Mouse (Mus musculus) embryonic facial prominence, embryonic 14.5 days (tissue): ENCODE measurements around the gene Dnm3. TPM values are rescaled to one million over a fixed set of nuclear protein-coding genes. Genes with fewer than 3 reads are reported as not detected.

Source experiments
- ATAC-seq: fragments of 200-750 bp; cut with Nextera tagmentation; 2 replicates; pipeline ENCODE4 v1.8.0; 2017; ENCODE audit warnings: low read depth, moderate number of reproducible peaks, moderate TSS enrichment
- DNase-seq: peaks from one replicate; pipeline ENCODE4 v3.0.0-alpha.2; 2015; ENCODE audit warnings: low spot score
- H3K27ac ChIP-seq: fragments of 300-500 bp; sonication (generic); replicated peaks from 2 replicates; pipeline ENCODE4 v1.5.1; 2014; ENCODE audit warnings: low read depth, mild to moderate bottlenecking, low read length, moderate library complexity
- H3K27me3 ChIP-seq: fragments of 300-500 bp; sonication (generic); replicated peaks from 2 replicates; pipeline ENCODE4 v1.6.1; 2014; ENCODE audit warnings: low read length; ENCODE audit not compliant: control insufficient read depth, insufficient read depth
- H3K36me3 ChIP-seq: fragments of 300-500 bp; sonication (generic); 2 replicates; pipeline ENCODE4 v1.6.1; 2014; ENCODE audit warnings: low read length, mixed read lengths; ENCODE audit not compliant: control insufficient read depth, insufficient read depth
- H3K4me1 ChIP-seq: fragments of 300-500 bp; sonication (generic); 2 replicates; pipeline ENCODE4 v1.6.1; 2014; ENCODE audit warnings: antibody characterized with exemption, low read length; ENCODE audit not compliant: control insufficient read depth, insufficient read depth
- H3K4me2 ChIP-seq: fragments of 300-500 bp; sonication (generic); 2 replicates; pipeline ENCODE4 v1.6.1; 2014; ENCODE audit warnings: low read depth, mild to moderate bottlenecking, low read length, moderate library complexity, mixed read lengths
- H3K4me3 ChIP-seq: fragments of 300-500 bp; sonication (generic); 2 replicates; pipeline ENCODE4 v1.5.1; 2014; ENCODE audit warnings: low read depth, mild to moderate bottlenecking, low read length
- H3K9ac ChIP-seq: fragments of 300-500 bp; sonication (generic); 2 replicates; pipeline ENCODE4 v1.6.1; 2014; ENCODE audit warnings: low read depth, mild to moderate bottlenecking, low read length, moderate library complexity, mixed read lengths
- H3K9me3 ChIP-seq: fragments of 300-500 bp; sonication (generic); 2 replicates; pipeline ENCODE4 v1.6.1; 2016; ENCODE audit warnings: low read length; ENCODE audit not compliant: control insufficient read depth
- WGBS: fragments of 180-500 bp; shearing (Covaris S2); extraction: QIAGEN DNeasy Blood & Tissue Kit; methylation state at CpG from one replicate; pipeline ENCODE4 v1.1.7; 2014; 5-methylcytosine and 5-hydroxymethylcytosine counted together
- polyA plus RNA-seq: library from polyadenylated mRNA; unstranded; fragments of >200 nt; fragmentation: Nextera tagmentation; extraction: Ambion mirVana; gene quantifications from 2 replicates; pipeline ENCODE4 v1.2.1, GENCODE M21; 2014

Dnm3 gene
- polyA plus RNA-seq, 1 experiment from 2014 or later: 9.1 TPM

- DNase-seq: peak; percentile 92
- H3K4me3 ChIP-seq: peak overlapping the region; percentile 7
- no peaks in the 10 kb centered on the region for H3K27me3 ChIP-seq
- H3K27ac ChIP-seq: peak overlapping the region; percentile 99
- peaks cover 85% of the 10 kb centered on the region for H3K4me1 ChIP-seq
- peak overlapping the region; percentile 62 for H3K9ac ChIP-seq
- 16% methylated on average over 23 of the region's 23 CpGs for WGBS
- ATAC-seq: peak; percentile 34; the same call in 1 of the 2 replicates
- H3K36me3 ChIP-seq: no peaks in the 10 kb centered on the region
- H3K9me3 ChIP-seq: no peaks in the 10 kb centered on the region
- H3K4me2 ChIP-seq: peak overlapping the region; percentile 44
Observed at GRCm38 (mm10) chr1:162004821-162005770, 472.7 kb downstream of the Dnm3 start.

- Histone ChIP-seq H3K27me3 (no peaks in the 10 kb centered on the region), H3K4me1 (peaks cover 83% of the 10 kb centered on the region), H3K9me3 (no peaks in the 10 kb centered on the region), H3K36me3 (no peaks in the 10 kb centered on the region), H3K4me2 (peak overlapping the region; percentile 44), H3K4me3 (0 out of 2 replicates have a peak overlapping the region, but pooled peaks have one; percentile 7), H3K27ac (peak overlapping the region; percentile 99), H3K9ac (peak overlapping the region; percentile 62)
- ATAC-seq (0 out of 2 replicates have a peak, but pooled peaks have one; percentile 1), DNase-seq (no peak)
- 7% methylated on average over 7 of the region's 7 CpGs for WGBS
Observed at GRCm38 (mm10) chr1:162004518-162004780, 473.4 kb downstream of the Dnm3 start.

DNA sequence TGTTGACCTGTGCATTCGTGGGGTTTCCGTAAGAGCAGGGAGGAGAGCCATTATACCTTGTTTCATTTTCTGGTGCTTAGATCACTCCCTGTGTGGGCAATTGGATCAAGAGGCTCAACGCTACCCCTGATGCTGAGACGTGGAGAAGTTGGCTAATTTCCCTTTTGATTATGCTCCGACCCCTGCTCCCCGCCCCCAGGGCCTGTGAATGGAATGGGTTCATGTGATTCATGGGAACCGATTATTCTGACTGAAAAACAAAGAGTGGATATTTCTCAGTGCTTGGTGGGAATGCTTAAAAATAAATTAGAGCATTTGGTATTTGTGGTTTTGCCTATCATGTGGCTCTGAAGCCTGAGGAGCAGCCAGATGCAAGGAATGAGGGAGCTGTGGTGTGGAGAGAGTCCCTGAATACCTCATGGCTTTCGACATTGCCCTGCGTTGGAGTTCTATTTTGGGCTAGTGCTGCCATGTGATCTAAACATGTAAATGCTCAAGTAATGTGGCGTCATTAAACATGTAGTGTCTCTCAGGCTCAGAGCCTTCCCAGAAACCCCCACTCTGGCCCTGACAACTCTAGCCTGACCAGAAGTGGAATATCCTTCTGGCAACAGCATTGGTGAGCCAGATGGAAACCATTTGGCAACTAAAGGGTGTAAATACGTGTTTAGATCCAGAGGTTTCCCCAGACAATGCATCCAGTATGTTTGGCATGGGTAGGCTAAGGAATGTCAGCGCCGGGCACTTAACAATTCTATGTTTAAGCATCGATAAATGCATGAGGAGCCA, 473.9 kb downstream of the Dnm3 start:
- Histone ChIP-seq H3K9ac (peak overlapping the region; percentile 62), H3K4me1 (peaks cover 83% of the 10 kb centered on the region), H3K4me3 (no peak overlapping the region), H3K27me3 (no peaks in the 10 kb centered on the region), H3K27ac (peak overlapping the region; percentile 99), H3K36me3 (no peaks in the 10 kb centered on the region), H3K9me3 (no peaks in the 10 kb centered on the region), H3K4me2 (peak overlapping the region; percentile 44)
- peak; percentile 83 for DNase-seq
- peak; percentile 13; the same call in 1 of the 2 replicates for ATAC-seq
- 25% methylated on average over 14 of the region's 14 CpGs for WGBS

DNA sequence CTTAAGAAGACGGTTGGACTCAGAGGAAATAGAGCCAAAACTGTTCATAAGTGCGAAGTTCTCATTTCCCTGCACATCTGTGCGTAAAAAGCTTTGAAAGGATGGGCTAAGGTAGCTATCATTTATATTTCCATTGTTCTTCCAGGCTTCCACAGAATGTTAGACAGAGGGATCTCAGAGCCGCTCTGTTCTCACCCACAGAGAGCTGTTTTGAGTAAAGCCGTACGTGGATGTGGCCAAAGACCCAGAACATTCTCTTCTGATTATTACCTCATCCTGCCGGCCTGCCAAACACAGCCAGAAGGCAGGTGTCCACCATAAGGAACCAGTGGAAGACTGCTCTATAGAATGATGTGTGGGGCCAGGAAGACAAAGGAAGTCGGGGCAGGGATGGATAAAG, 476.5 kb downstream of the Dnm3 start:
- peaks cover 60% of the 10 kb centered on the region for H3K4me1 ChIP-seq
- peak; percentile 34; the same call in 1 of the 2 replicates for ATAC-seq
- WGBS: 27% methylated on average over 8 of the region's 8 CpGs

GRCm38 (mm10) chr1:161999882-162000371, 477.9 kb downstream of the Dnm3 start:
- WGBS: 2% methylated on average over 4 of the region's 4 CpGs
- DNase-seq (peak; percentile 91), ATAC-seq (peak; percentile 45)
- Histone ChIP-seq H3K36me3 (no peaks in the 10 kb centered on the region), H3K4me3 (no peak overlapping the region), H3K9ac (peak overlapping the region; percentile 52), H3K9me3 (no peaks in the 10 kb centered on the region), H3K4me1 (peaks cover 49% of the 10 kb centered on the region), H3K27ac (peak overlapping the region; percentile 91), H3K4me2 (peak overlapping the region; percentile 43), H3K27me3 (no peaks in the 10 kb centered on the region)

More for the DNA sequence above, 476.5 kb downstream of the Dnm3 start:
- H3K9me3 ChIP-seq: no peaks in the 10 kb centered on the region
- no peak overlapping the region for H3K4me2 ChIP-seq
- no peaks in the 10 kb centered on the region for H3K27me3 ChIP-seq
- peak overlapping the region; percentile 46; the same call in 1 of the 2 replicates for H3K9ac ChIP-seq
- peak; percentile 78 for DNase-seq
- no peaks in the 10 kb centered on the region for H3K36me3 ChIP-seq
- peak overlapping the region; percentile 91 for H3K27ac ChIP-seq
- H3K4me3 ChIP-seq: no peak overlapping the region

DNA sequence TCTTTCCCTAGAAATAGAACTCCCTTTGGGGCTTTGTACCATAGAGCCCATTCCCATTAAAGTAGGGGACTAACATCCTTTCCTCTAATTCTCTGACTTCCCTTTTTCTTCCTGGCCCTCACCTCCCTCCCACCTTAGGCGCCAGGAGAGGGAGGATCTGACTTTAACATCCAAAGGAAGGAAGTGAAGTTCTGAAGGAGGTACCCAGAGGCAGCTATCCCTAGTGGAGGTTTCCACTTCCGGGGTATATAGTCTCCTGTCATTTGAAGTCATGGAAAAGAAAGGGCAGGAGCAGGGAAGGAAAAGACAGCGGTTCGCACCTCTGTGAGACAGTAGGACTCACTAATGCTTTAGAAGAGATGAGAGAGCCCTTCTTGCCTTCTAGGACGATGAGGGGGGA, 478.5 kb downstream of the Dnm3 start:
- WGBS: 32% methylated on average over 5 of the region's 5 CpGs
- Histone ChIP-seq H3K9ac (peak overlapping the region; percentile 52), H3K36me3 (no peaks in the 10 kb centered on the region), H3K27ac (peak overlapping the region; percentile 91), H3K4me3 (no peak overlapping the region), H3K4me1 (peaks cover 44% of the 10 kb centered on the region), H3K4me2 (peak overlapping the region; percentile 43; the same call in 1 of the 2 replicates), H3K9me3 (no peaks in the 10 kb centered on the region), H3K27me3 (no peaks in the 10 kb centered on the region)
- ATAC-seq (no peak), DNase-seq (no peak)

GRCm38 (mm10) chr1:161998781-161999180, 479.1 kb downstream of the Dnm3 start:
- 67% methylated on average over 4 of the region's 4 CpGs for WGBS
- H3K27ac ChIP-seq: peak overlapping the region; percentile 91
- no peaks in the 10 kb centered on the region for H3K36me3 ChIP-seq
- 0 out of 2 replicates have a peak overlapping the region, but pooled peaks have one; percentile 52 for H3K9ac ChIP-seq
- DNase-seq: no peak
- no peaks in the 10 kb centered on the region for H3K9me3 ChIP-seq
- H3K4me2 ChIP-seq: no peak overlapping the region
- peaks cover 38% of the 10 kb centered on the region for H3K4me1 ChIP-seq
- ATAC-seq: no peak
- H3K4me3 ChIP-seq: no peak overlapping the region
- H3K27me3 ChIP-seq: no peaks in the 10 kb centered on the region

DNA sequence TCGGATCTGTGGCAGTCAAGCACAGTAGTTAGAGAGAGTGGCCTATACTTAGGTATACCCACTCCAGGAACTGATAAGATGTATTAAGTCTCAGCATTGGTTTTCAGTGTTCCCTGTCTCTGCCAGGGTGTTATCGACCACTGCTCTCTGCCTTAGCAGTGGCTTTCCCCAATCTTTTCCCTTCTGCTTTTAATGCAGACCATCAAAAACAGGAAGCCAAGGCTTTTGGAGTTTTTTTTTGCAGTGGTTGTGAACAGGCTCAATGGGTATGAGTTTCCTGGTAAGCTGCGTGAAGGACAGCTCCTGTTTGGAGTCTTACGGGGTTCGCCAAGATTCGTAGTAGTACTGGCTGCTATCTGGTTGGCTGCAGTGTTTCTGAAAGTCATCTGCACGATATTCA, 485.4 kb downstream of the Dnm3 start:
- no peak for DNase-seq
- no peaks in the 10 kb centered on the region for H3K36me3 ChIP-seq
- no peaks in the 10 kb centered on the region for H3K9me3 ChIP-seq
- H3K9ac ChIP-seq: no peak overlapping the region
- no peaks in the 10 kb centered on the region for H3K27me3 ChIP-seq
- H3K27ac ChIP-seq: no peak overlapping the region
- H3K4me1 ChIP-seq: no peaks in the 10 kb centered on the region; the same call in 1 of the 2 replicates
- no peak for ATAC-seq
- 90% methylated on average over 7 of the region's 7 CpGs for WGBS
- no peak overlapping the region for H3K4me3 ChIP-seq
- no peak overlapping the region for H3K4me2 ChIP-seq
